ENCODE assay signal across 9 mouse cellular contexts in genomic region chr17:45680391-45680980, GRCm38 (mm10). TPM values are rescaled to one million over a fixed set of nuclear protein-coding genes. Genes with fewer than 3 reads are reported as not detected.
DNase-seq lines count a peak whose midpoint lies in the region; ATAC-seq and TF ChIP-seq lines count a peak whose summit lies in the region.
"Had no signal": no experiment of that assay in that cellular context is flagged by ENCODE, and none has a peak within 500 bp of the region (broad histone marks: within the 10 kb centered on the region; RNA-seq: fewer than 3 reads in every experiment).

No protein-coding gene starts in this region.

- no peak for TF ChIP-seq POLR2A in lung, adult 2 months (IDR thresholded peaks at IDR 0.05; ENCODE audit: borderline replicate concordance, extremely low read depth, low read depth, low read length)

- H3K9ac ChIP-seq in forebrain, embryonic 12.5 days, result peak overlapping the region; percentile 51; the same call in 1 of the 2 replicates
- H3K9ac ChIP-seq in lung, embryonic 15.5 days, result peak overlapping the region; percentile 27; the same call in 1 of the 2 replicates
- H3K9ac ChIP-seq: liver, embryonic 14.5 days had no signal

- peak; percentile 43 to 71 for DNase-seq in lung, adult 18-20 months
- DNase-seq in lung, adult 2 months, result no peak
- peak; percentile 69 for DNase-seq in heart, postnatal 4 days
- DNase-seq in layer of hippocampus, adult 2 months (ENCODE audit: low spot score in 2 of 2), result peak; percentile 80 to 87
- DNase-seq in right cerebral cortex, adult 2 months (ENCODE audit: low spot score in 2 of 2), result peak; percentile 78 to 80
- DNase-seq in thymus, postnatal 0 days (ENCODE audit: low spot score), result no peak

- H3K27me3 ChIP-seq in forebrain, embryonic 12.5 days, result no peaks in the 10 kb centered on the region
- H3K27me3 ChIP-seq in lung, embryonic 15.5 days, result no peaks in the 10 kb centered on the region

- peaks cover 10% of the 10 kb centered on the region for H3K4me1 ChIP-seq in lung, adult 2 months (ENCODE audit: control insufficient read depth, insufficient read depth, low read length)
- H3K4me1 ChIP-seq in forebrain, embryonic 12.5 days, result peaks cover 25% of the 10 kb centered on the region
- H3K4me1 ChIP-seq in lung, embryonic 15.5 days, result peaks cover 17% of the 10 kb centered on the region

- TF ChIP-seq CTCF in lung, adult 2 months (IDR thresholded peaks at IDR 0.05; ENCODE audit: insufficient read depth, low read length), result no peak
- TF ChIP-seq CTCF in layer of hippocampus, adult 2 months (conservative IDR thresholded peaks at IDR 0.05), result no peak

- 52% methylated on average over 8 of the region's 8 CpGs for WGBS in lung, adult 2 months
- 55% methylated on average over 8 of the region's 8 CpGs for WGBS in forebrain, embryonic 12.5 days
- WGBS in lung, embryonic 15.5 days, result 48% methylated on average over 8 of the region's 8 CpGs

- no peak overlapping the region for H3K4me3 ChIP-seq in lung, adult 2 months (replicated peaks; ENCODE audit: extremely low read depth, low read depth, low read length)
- H3K4me3 ChIP-seq in forebrain, embryonic 12.5 days (replicated peaks), result peak overlapping the region; percentile 11; the same call in 1 of the 2 replicates
- H3K4me3 ChIP-seq in layer of hippocampus, adult 2 months, result peak overlapping the region; percentile 43
- H3K4me3 ChIP-seq in lung, embryonic 15.5 days, result 0 out of 2 replicates have a peak overlapping the region, but pooled peaks have one; percentile 6

- H3K36me3 ChIP-seq in forebrain, embryonic 12.5 days (replicated peaks), result peaks cover 30% of the 10 kb centered on the region
- peaks cover 25% of the 10 kb centered on the region for H3K36me3 ChIP-seq in lung, embryonic 15.5 days

- H3K9me3 ChIP-seq in forebrain, embryonic 12.5 days, result no peaks in the 10 kb centered on the region
- H3K9me3 ChIP-seq in lung, embryonic 15.5 days, result no peaks in the 10 kb centered on the region

- peak overlapping the region; percentile 84 for H3K27ac ChIP-seq in forebrain, embryonic 12.5 days
- peak overlapping the region; percentile 85 for H3K27ac ChIP-seq in layer of hippocampus, adult 2 months
- H3K27ac ChIP-seq in lung, embryonic 15.5 days, result peak overlapping the region; percentile 35
- H3K27ac ChIP-seq: liver, embryonic 14.5 days had no signal

- peak; percentile 60; the same call in 1 of the 2 replicates for ATAC-seq in forebrain, embryonic 12.5 days (ENCODE audit: low FRiP score)
- ATAC-seq in lung, embryonic 15.5 days (ENCODE audit: borderline replicate concordance, extremely low read depth, low FRiP score, low TSS enrichment), result peak; percentile 44; the same call in 1 of the 2 replicates

- H3K4me2 ChIP-seq in forebrain, embryonic 12.5 days, result peak overlapping the region; percentile 45
- peak overlapping the region; percentile 37 for H3K4me2 ChIP-seq in lung, embryonic 15.5 days

RNA-seq across cellular contexts. Expression of gene Mrpl14, which starts 5.6 kb away (rescaled TPM):
- 131 and 171 TPM in 2 replicates for polyA plus RNA-seq in lung, adult 2 months (2012; rRNA removed)
- polyA plus RNA-seq in forebrain, embryonic 12.5 days (2016; fragmentation: Nextera tagmentation; extraction: Ambion mirVana), result 98.8 and 112 TPM in 2 replicates
- 10 to 100 TPM; 89.8 to 90.8 TPM for total RNA-seq in heart, postnatal 4 days (2021)
- total RNA-seq in layer of hippocampus, adult 2 months (2021), result 10 to 100 TPM; 34.8 to 43.5 TPM
- 169 and 180 TPM in 2 replicates for polyA plus RNA-seq in lung, embryonic 15.5 days (2015; fragmentation: Nextera tagmentation; extraction: Ambion mirVana)
- polyA plus RNA-seq in thymus, postnatal 0 days (2015; fragmentation: Nextera tagmentation; extraction: Ambion mirVana), result 174 and 197 TPM in 2 replicates

RNA-seq across cellular contexts. Expression of gene Tmem63b, which starts 6.2 kb away (rescaled TPM):
- 163 and 173 TPM in 2 replicates for polyA plus RNA-seq in lung, adult 2 months (2012; rRNA removed)
- 85.7 and 89.3 TPM in 2 replicates for polyA plus RNA-seq in forebrain, embryonic 12.5 days (2016; fragmentation: Nextera tagmentation; extraction: Ambion mirVana)
- total RNA-seq in heart, postnatal 4 days (2021), result 10 to 100 TPM; 74.3 to 77.1 TPM
- 100 to 1,000 TPM; 165 to 176 TPM for total RNA-seq in layer of hippocampus, adult 2 months (2021)
- polyA plus RNA-seq in lung, embryonic 15.5 days (2015; fragmentation: Nextera tagmentation; extraction: Ambion mirVana), result 41.3 and 48.0 TPM in 2 replicates
- 16.6 and 18.6 TPM in 2 replicates for polyA plus RNA-seq in thymus, postnatal 0 days (2015; fragmentation: Nextera tagmentation; extraction: Ambion mirVana)

RNA-seq across cellular contexts. Expression of gene Capn11, which starts 21.4 kb away (rescaled TPM):
- not detected in 2 replicates for polyA plus RNA-seq in lung, adult 2 months (2012; rRNA removed)
- 0.76 and 1.1 TPM in 2 replicates for polyA plus RNA-seq in forebrain, embryonic 12.5 days (2016; fragmentation: Nextera tagmentation; extraction: Ambion mirVana)
- total RNA-seq in heart, postnatal 4 days (2021), result 1 to 10 TPM in 1 of 2 experiments, not detected in 1; 1.3 TPM
- under 1 TPM; 0.28 to 0.44 TPM for total RNA-seq in layer of hippocampus, adult 2 months (2021)
- polyA plus RNA-seq in lung, embryonic 15.5 days (2015; fragmentation: Nextera tagmentation; extraction: Ambion mirVana), result 0.31 and 0.41 TPM in 2 replicates
- 0.05 TPM in 1 of 2 replicates, not detected in the other for polyA plus RNA-seq in thymus, postnatal 0 days (2015; fragmentation: Nextera tagmentation; extraction: Ambion mirVana)
- polyA plus RNA-seq: liver, embryonic 14.5 days had no signal

RNA-seq across cellular contexts. Expression of gene 1600014C23Rik, which starts 53.2 kb away (rescaled TPM):
- polyA plus RNA-seq in lung, adult 2 months (2012; rRNA removed), result not detected in 2 replicates
- 0.83 TPM in 1 of 2 replicates, not detected in the other for polyA plus RNA-seq in forebrain, embryonic 12.5 days (2016; fragmentation: Nextera tagmentation; extraction: Ambion mirVana)
- under 1 TPM in 1 of 2 experiments, not detected in 1; 0.97 TPM for total RNA-seq in heart, postnatal 4 days (2021)
- total RNA-seq in layer of hippocampus, adult 2 months (2021), result not detected
- not detected in 2 replicates for polyA plus RNA-seq in lung, embryonic 15.5 days (2015; fragmentation: Nextera tagmentation; extraction: Ambion mirVana)
- polyA plus RNA-seq in thymus, postnatal 0 days (2015; fragmentation: Nextera tagmentation; extraction: Ambion mirVana), result not detected in 2 replicates
- polyA plus RNA-seq: liver, embryonic 14.5 days had no signal

Comparison
In these comparisons a context has a peak if more than half of its experiments do, and no peak if none do; other contexts are left out.
1. DNase-seq: peak in lung, adult 18-20 months (2 of 2), heart, postnatal 4 days (single experiment), layer of hippocampus, adult 2 months (2 of 2) and right cerebral cortex, adult 2 months (2 of 2); none in lung, adult 2 months (single experiment) and thymus, postnatal 0 days (single experiment).
2. H3K27ac ChIP-seq: peak in every context shown above with its lines; median percentile 85 in layer of hippocampus, adult 2 months; 84 in forebrain, embryonic 12.5 days; 35 in lung, embryonic 15.5 days.